Mouse (Mus musculus) c-Kit-negative CD71-positive TER-119-positive erythroid progenitor cells, embryonic 14.5 days (primary cell): ENCODE measurements at regions not wholly inside any gene's neighbourhood (a gene's known extent, or its start where the extent isn't known, plus 50 kb on each side); places are given as distances from the start of the nearest gene placed in this dataset.

ENCODE experiments used
- DNase-seq: peaks from one replicate; pipeline ENCODE4 v3.0.0-alpha.2; 2013; ENCODE audit warnings: low read depth, low spot score

DNA sequence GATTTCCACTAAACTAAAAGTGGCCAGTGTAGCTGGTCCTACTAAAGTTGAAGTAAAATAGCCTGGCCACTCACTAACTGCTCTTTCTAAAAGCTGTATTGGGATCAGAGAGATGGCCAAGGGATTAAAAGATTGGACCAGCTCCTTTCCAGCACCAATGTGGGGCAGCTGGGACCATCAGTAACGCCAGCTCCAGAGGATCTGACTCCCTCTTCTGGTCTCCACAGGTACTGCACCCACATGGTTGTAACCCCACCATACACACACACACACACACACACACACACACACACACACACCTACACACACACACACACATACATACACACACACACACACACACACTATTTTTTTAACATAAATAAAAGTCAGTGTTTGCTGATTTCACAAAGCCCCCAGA is 122.1 kb upstream of the Topaz1 start:
- no peak for DNase-seq

- no peak for DNase-seq
These were observed 120.8 kb upstream of the Topaz1 start for GRCm38 (mm10) chr9:122626346-122626745.

DNA sequence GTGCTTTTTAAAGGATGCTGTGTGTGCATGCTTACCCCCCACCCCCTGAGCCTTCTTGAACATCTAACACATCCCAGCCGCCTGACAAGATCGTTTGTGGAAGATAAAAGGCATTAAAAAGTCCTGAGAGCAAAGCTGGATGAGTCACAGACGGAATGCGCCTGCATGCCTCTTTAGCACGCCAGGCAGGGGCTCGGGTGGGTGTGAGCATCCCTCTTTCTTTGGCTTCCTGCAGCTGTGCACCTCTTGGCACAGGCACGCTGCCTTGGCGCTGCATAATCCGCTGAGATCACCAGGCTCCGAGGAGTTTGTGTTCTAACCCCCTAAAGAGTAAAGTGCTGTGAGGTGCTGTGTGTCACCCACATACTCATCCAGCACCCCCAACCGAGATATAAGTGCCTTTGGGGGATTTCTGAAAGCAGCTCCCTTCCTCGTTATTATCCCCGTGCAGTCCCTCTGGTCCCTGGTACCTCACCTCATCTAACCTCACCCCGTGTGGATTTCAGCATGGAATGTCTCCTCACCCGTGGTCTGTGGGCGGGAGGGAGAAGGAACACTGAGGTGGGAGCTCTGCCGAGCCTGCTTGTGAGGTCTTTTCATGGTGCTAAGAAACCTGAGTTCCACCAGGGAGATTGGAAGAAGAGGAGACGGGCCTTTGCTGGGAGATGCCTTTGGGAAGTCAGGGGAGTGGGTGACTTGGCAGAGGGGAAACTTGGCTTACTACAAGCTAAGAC is 117.8 kb upstream of the Topaz1 start:
- DNase-seq: no peak

DNA sequence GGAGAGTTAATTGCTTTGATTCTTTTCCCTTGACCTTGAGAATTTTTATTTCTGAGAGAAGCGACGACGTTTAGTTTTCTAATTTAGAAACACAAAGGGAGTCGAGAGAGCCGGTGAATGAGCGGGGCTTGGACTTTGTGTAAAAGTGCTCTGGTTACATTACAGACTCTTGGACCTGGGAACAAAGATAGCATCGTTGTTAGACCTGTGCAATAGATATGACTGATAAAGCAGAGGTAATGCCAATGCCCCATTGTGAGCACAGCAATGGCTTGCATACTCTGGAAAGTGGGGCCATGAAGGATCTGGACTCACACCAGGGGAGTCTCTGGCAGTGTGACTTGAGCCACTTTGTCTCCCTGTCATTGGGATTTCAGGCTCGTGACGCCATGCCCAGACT is 115.4 kb upstream of the Topaz1 start:
- DNase-seq: no peak

DNA sequence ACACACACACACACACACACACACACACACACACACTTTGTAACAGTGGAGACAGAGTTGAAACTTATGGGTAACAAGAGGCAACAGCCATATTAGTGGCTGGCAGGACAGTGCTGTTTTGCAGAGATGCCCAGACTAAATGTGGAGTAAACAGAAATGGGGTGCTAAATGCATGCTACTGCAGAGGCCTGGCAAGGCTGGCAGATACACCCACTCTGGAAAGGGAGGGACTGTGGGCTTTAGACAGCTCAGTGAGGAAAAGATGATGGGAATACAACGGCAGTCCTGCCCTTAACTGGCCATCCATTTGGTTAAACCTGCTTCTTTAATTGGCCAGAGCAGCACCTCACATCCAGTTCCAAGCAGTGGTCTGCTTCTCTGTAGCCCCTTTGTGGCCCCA is 113.7 kb upstream of the Topaz1 start:
- no peak for DNase-seq

GRCm38 (mm10) chr9:122635138-122635964 is 111.8 kb upstream of the Topaz1 start:
- no peak for DNase-seq

GRCm38 (mm10) chr9:122637591-122637990 is 109.6 kb upstream of the Topaz1 start:
- DNase-seq: no peak

GRCm38 (mm10) chr9:122639239-122639638 is 107.9 kb upstream of the Topaz1 start:
- no peak for DNase-seq

DNA sequence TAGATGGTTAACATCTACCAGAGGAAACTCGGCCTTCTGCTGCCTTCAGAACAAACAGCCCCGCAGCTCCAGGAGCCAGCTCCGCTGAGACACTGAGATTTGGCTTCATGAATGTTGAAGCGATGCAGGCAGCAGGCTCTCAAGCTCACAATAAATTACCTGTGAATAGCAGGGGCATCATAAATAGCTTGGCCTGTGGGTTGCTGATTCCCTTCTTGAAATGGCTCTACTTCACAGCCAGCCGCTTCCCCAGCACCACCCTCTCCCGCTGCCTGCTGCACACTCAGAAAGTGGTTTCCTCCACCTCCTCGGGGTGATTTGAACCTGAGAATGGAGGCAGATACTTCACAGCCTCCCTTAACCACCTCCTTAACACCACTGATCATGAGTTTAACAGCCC is 104.2 kb upstream of the Topaz1 start:
- no peak for DNase-seq

DNA sequence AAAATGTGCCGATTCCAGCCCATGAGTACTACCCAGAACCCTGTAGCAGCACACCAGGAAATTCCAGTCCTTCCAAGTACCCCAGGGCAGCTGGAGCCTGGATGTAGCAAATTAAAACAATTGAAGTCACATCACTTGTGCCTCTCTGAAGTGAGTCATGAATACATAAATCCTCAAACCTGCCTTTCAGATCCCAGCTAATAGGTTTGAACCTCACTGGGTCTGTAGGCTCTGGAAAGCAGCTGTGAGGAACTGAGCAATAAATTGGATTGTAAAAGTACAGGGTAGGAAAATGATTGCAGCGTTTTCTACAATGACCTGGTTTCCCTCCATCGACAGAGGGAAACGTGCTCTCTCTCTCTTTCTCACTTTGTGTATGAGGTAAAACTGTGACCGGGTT is 101.6 kb upstream of the Topaz1 start:
- no peak for DNase-seq

DNA sequence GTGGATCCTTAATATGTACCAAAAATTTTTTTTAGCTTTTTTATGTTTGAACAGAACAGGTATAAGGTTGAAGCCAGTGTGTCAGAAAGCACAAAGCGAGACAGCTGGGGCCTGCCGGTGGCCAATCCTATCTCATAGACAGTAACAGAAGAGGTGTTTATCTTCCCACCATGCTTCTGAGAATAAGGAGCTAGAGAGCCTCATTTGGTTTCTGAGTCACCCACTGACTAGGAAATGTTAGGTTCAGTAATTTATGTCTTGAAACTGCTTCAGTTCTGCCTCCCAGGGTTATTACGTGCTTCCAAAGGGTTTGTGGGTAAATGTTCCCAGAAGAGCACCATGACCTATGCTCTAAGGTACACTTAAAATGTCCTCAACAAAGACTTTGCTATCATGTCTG is 96.3 kb upstream of the Topaz1 start:
- no peak for DNase-seq

DNA sequence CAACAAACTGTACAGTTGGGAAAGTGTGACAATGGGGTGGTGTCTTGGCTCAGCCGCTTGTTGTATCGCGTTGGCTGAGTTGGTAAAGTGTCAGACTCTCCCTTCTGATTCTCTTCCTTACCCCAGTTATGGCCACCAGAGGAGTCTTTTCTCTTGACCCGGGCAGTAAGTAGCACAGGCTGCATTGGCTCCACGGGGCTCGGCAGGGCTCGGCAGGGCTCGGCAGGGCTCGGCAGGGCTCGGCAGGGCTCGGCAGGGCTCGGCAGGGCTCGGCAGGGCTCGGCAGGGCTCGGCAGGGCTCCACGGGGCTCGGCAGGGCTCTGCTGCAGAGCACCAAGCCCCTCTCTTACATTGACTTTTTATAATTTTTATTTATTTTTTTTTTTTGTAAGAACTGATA is 91.6 kb upstream of the Topaz1 start:
- no peak for DNase-seq

GRCm38 (mm10) chr9:122660050-122660449 is 87.1 kb upstream of the Topaz1 start:
- no peak for DNase-seq

GRCm38 (mm10) chr9:122666978-122667645 is 80.0 kb upstream of the Topaz1 start:
- DNase-seq: no peak

DNA sequence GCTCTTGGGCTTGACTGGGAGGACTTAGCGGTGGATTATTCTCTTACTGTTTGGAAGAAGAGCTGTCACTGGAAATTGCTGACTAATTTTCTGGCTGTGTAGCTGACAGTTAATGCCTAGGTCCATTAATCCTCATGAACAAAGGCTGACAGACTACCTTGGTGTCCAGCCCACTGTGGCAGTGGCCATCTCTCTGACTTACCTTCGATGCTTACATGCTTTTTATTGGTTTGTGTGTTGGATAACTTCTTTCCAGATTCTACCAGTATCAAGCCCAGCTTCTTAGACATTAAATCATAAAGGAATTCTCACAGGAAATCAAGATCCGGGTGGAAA is 79.5 kb upstream of the Topaz1 start:
- no peak for DNase-seq

DNA sequence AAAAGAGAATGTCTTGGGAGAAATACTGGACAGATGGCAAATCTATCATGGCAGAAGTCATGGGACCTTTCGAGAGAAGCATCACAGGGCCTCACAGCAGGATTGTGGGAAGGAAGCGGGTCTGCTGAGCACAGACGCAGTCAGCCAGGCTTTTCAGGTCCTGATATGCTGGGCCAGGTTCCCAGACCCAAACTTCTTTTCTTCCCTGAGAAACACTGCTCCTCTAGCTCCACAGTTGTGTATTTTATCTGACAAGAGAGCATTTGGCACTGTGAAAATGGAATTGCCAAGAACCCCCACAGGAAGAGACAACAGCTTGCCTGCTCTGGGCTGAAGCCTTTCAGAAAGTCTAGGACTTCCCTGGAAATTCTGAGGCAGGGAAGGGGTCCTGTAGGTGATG is 73.4 kb upstream of the Topaz1 start:
- DNase-seq: no peak

- DNase-seq: no peak
These were observed 69.0 kb upstream of the Topaz1 start for GRCm38 (mm10) chr9:122678001-122678696.

DNA sequence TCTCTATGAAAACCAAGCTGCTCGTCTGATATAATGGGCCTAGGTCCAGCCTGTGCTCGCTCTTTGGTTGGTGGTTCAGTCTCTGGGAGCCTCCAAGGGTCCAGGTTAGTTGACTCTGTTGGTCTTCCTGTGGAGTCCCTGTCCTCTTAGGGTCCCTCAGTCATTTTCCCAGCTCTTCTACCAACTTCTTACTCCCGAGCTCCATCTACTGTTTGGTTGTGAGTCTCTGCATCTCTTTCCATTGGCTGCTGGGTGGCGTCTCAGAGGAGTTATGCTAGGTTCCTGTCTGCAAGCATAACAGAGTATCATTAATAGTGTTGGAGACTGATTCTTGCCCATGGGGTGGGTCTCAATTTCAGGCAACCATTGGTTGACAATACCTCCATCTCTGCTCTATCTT is 60.0 kb upstream of the Topaz1 start:
- DNase-seq: no peak

- peak; percentile 9 for DNase-seq
These were observed 55.3 kb upstream of the Topaz1 start for GRCm38 (mm10) chr9:122691879-122692278.

DNA sequence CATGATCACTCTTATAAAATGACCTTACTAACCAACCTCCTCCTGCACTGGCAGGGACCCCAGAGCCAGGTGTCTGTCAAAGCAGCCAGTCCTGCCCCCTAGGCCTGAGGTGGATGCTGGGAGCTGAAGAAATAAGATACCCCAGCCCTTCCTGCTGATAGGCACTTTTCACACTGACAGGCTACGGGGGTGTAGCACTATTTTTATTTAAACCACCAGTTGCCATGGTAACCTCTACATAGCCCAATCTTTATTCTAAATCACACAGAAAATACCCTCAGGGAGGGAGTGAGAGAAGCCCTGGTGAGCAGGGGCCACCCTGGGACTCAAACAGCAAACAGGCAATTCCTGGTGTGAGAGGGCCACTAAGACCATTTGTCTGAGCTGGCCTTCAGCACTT is 51.4 kb upstream of the Topaz1 start:
- no peak for DNase-seq
